Mouse (Mus musculus) CD8-positive naive resting alpha-beta T cell, adult 57 days (primary cell): ENCODE results near the gene Serpinb13. TPM values are rescaled to one million over a fixed set of nuclear protein-coding genes. Genes with fewer than 3 reads are reported as not detected.

Source experiments
- total RNA-seq: library from RNA; stranded (reverse); gene quantifications from one replicate; pipeline ENCODE4 v1.2.4, GENCODE M21; 2023

Gene Serpinb13
- not detected for total RNA-seq

DNA sequence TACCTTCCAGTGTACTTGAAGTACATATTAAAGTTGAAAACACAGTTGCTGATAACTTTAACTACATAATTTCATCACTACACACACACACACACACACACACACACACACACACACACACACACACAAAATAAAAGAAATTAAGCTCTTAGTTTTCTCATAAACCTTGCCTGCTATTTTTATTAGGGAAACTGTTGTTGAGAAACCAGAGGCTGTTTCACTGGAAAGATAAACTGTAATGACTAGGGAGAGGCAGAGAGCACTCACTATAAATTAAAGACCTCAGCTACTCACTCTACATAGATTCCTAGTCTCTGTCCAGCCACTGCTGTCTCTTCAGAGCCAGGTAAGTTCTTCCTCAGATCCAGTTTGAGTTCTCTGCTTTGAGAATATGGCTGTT, at the start of gene Serpinb13:
Serpinb13 (plus strand) TSS at position 301 of the 400 bp plus-strand sequence.

DNA sequence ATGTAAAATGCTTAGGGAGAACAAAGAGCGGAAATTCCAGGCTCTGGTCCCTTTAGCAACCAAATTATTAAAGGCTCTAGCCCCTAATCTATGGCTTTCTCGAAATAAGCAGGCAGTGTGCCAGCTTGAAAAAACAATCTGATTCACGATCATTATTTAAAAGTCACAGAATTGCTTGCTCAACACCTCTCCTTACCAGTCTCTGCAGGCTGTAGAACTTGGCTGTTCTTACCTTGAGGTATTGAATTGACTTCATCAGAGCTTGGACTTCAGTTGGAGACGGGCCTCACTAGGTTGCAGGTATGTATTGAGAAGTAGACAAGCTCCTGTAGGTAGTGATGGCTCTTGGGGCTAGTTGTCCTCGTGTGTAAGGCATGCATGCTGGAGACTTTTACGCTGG, 46.5 kb upstream of the Serpinb13 start, which contains the start of gene Serpinb12:
Serpinb12 (plus strand) TSS at position 185 of the 400 bp plus-strand sequence.

Other genes starting within 250 kb of the Serpinb13 start
- gene Kdsr, start 221.3 kb upstream of the Serpinb13 start, total RNA-seq, result 32.2 TPM
- 119 TPM for gene Vps4b, start 184.3 kb upstream of the Serpinb13 start, total RNA-seq
- not detected for gene Serpinb5, start 119.8 kb upstream of the Serpinb13 start, total RNA-seq
- gene Serpinb12, start 46.5 kb upstream of the Serpinb13 start, total RNA-seq, result not detected
- gene Serpinb3a, start 71.3 kb downstream of the Serpinb13 start, total RNA-seq, result not detected
- gene Serpinb3d, start 102.5 kb downstream of the Serpinb13 start, total RNA-seq, result not detected